Mouse (Mus musculus) heart, postnatal 10 days (tissue): Measurements from ENCODE around the gene Fam196a. TPM values are rescaled to one million over a fixed set of nuclear protein-coding genes. Genes with fewer than 3 reads are reported as not detected.

ENCODE experiments used
- DNase-seq, 2 experiments: peaks; one replicate each; pipeline ENCODE4 v3.0.0; 2021
- intact Hi-C: fragments of 180-260 bp; cut with DNase I; formaldehyde crosslinking; loops from one replicate; pipeline ENCODE4 v1.15.1; 2025
- total RNA-seq, 2 experiments: library from RNA; stranded (reverse); gene quantifications; 2 replicates each; pipeline ENCODE4 v1.2.3; 2021

Fam196a gene
- not detected for total RNA-seq

DNA sequence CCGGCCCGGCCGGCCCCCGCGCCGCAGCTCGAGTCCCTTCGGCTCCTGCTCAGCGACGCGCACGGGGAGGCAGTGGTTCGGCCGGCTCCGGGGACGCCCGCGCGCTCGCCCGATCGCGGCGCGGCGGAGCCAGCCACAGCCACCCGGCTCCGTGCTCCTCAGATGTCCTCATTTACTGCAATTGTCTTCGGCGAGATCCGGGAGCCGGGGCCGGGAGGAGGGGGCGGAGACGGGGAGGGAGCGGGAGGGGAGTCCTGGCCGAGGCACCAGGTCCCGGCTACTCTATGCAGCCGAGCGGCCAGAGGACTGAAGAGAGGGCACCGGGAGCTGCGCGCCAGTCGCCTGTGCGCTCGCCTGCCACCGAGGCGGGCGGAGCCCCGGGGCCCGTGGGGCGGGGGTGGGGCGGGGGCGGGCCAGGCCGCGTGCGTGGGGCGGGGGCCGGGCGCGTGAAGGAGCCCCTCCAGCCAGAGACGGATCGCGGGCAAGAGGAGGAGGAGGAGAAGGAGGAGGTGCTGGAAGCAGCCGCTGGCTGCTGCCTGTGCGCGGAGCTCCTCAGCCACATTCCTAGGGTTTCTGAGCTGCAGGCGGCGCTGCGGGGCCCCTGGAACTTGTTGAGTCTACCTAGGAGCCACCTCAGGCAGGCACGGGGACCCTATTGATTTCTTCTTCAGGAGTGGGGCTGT, at the start of gene Fam196a:
Gene Fam196a (minus strand): TSS at position 504 of the 683 bp plus-strand sequence.
- intact Hi-C loops = no loop called here
- peak; percentile 43 to 49 for DNase-seq

DNA sequence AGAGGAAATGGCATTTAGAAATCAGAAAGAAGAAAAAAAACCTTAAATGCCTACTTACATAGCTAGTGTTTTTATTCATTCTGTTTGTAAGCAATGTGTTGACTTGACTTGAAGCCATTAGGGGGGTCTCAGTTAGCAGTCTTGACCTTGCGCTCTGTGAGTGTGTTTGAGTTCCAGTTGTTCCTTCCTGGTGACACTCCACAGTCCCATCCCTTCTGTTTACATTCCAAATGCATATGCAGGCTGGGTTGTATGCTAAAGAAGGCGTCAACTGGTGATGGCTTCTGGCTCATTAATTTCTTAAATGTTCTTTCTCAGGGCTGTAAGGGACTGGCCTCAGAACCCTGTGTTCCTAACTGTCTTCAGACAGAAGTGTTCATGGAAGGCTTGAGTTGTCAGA, 23.4 kb upstream of the Fam196a start:
- intact Hi-C loops = no loop called here
- DNase-seq = no peak

DNA sequence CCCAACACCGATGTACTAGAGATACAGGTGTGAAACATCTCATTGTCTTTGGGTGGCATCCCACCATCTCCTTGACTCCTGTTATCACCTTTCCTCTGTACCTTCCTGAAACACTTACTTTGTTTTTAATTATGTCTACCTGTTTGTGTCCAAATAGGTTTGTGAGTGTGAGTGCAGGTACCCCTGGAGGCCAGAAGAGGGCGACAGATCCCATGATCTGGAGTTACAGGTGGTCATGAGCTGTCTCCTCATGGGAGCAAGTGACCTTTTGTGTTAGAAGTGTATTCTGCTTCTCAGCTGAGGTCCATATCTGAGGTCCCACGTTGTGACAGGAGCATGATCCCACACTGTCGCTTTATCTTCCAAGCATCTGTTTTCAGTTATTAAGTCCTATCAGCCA, 22.6 kb upstream of the Fam196a start:
- no peak for DNase-seq
- intact Hi-C loops = no loop called here

DNA sequence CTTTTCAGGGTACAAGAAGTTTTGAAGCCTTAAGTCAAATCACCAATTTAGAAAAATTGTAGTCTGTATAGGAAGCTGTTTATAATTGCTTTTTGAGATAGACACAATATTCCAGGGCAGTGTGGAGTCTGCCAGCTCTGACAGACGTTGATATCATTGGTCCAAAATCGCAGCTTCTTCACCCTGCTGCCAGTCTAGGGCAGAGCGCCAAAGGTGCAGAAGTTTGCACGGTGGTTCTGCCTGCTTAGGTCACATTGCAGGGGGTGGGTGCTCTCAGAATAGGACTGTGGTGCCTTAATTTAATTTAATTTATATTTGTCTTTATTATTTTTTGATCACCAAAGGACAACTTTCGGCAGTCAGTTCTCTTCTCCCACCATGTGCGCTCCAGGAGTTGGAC, 20.9 kb upstream of the Fam196a start:
- DNase-seq = no peak
- intact Hi-C loops = no loop called here

DNA sequence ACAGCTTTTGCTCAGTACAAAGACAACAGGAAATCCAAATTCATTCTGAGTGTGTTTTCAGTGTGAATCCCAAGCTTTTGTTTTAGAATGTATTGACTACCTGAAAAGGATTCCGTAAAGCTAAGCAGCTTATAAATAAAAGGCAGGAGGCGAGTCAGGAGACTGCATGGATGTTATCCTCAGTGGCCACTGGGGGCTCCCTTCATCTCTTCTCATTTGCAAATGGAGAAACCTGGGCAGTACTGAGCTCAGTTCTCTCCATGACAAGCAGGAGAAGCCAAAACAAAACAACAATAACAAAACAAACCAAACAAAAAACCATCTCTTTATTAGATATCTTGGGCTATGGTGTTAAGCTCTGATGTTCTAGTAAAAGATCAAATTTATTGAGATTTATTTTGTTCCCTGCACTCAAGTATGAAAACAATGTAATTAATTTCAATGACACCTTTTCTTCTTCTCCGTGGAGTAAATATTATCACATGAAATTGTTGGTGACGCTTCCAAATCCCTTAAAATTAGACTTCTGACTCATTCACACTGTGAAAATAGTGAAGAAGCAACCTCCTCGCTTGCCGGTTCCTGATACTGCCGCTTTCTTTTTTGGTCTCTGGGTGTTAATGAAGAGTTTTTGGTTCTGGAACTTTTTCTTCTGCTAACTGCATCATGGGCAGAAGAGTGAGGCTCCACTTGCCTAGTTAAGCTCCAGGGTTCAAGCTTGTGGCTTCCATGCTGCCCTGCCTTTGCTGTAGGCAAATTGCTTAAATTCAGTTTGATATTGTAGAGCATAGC, 7.9 kb upstream of the Fam196a start:
- no peak for DNase-seq
- intact Hi-C loops = no loop called here

DNA sequence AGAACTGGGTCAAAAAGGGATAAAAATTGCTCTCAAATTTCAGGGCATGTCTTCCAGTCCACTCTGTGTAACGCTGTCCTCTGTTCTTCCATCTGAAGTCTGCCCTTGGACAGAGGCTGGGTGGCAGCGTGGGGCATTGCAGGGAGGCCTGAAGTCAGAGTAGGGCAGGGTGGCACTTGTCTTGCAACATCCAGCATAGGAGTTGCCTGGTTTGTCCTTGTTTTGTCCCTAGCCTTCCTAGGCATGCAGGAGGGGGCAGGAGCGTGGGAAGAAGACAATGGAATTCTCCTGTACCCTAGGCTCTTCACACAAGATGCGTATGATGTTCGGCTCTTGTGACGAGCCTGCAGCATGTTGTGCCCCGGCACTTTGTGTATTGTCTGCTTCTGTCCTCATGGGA, 5.5 kb upstream of the Fam196a start:
- intact Hi-C loops = no loop called here
- DNase-seq = no peak

DNA sequence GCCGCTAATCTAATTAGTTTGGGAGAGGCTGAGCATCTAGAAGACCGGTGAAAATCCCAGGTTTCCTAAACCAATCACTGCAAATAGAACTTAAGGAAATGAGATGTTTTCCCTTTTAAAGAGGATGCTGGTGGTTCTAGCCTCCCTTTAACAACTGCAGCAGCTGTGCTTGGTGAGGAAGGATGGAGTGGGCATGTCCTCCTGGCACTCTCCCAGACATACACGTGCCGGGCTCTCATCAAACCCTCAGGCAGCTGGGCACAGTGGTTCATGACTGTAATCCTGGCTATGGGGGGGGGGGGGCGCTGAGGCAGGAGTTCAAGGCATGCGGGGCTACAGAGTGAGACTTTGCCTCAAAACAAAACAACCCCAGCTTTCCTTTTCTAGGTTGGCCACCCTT, 4.8 kb upstream of the Fam196a start:
- intact Hi-C loops = no loop called here
- no peak for DNase-seq

DNA sequence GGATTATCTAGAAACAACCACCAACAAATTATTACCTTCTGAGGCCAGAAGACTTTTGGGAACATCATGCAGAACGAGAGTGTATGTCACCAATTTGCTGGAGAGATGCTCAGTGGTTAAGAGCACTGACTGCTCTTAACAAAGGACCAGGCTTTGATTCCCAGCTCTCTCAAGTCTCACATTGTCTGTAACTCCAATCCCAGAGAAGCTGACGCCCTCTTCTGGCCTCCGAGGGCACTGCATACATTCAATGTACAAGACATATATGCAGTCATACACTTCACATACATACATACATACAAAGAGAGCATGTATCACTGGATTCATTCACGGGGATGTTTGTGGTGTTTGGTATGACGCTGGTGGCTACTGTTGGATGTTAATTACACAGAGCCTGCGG, 3.7 kb upstream of the Fam196a start:
- intact Hi-C loops = no loop called here

DNA sequence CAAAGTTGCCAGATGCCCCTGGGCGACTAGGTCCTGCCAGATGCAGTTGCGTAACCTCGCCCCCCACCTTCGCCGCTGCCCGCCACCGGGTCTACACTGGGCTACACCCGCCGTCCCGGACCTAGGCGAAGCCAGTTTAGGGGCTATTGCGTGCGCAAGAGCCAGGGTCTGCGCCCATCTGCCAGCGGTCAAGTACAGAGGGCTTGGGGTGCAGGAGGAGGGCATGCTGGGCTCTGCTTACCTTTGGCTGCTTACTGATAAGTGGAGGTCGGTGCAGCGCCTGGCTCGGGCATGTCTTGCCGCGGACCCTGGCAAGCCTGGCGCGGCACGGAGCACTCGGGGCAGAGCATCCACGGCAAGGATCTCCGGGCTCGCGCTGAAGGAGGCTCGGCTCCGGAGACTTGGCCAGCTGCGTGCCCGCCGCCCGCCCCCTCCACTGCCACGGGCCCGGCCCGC, 731 bp downstream of the Fam196a start:
- DNase-seq = peak; percentile 8 to 10
- intact Hi-C loops = no loop called here

More for the DNA sequence above, 3.7 kb upstream of the Fam196a start:
- DNase-seq = no peak

DNA sequence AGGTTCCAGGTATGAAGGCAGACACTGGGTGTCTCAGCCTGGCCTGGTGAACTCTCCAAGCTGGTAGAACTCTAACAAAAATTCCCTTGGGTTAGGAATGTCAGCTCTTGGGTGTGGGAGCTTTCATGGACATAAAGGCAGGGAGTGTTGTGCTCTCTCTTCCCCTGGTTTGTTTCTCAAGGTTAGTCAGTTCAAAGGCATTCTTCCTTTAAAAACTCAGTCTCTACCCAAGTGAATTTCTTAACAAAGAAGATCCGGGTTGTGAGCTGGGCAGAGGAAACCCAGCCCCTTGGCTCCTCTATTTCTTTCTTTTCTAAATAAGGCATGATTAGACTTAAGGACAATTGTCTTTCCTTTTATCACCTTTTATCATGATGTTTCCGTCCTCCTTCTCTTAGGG, 6.3 kb downstream of the Fam196a start:
- intact Hi-C loops = no loop called here
- no peak for DNase-seq

DNA sequence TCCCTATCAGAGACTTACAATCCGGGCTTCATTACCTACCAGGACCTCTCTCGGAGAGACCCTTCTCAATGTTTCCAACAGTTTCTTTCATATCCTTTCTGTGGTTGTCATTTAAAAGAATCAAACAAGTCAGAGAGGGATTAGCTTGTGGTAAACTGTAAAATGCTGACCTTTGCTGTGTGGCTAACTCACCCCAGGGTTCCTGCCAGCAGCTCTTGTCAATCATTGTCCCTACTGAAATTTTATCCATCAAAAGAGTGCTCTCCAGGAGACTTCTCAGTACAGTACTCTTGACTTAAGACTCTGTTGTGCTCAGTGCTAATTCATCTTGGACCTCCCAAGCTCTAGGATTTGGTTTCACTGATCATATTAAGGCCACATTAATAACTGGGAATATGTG, 36.2 kb downstream of the Fam196a start:
- no peak for DNase-seq
- intact Hi-C loops = no loop called here

DNA sequence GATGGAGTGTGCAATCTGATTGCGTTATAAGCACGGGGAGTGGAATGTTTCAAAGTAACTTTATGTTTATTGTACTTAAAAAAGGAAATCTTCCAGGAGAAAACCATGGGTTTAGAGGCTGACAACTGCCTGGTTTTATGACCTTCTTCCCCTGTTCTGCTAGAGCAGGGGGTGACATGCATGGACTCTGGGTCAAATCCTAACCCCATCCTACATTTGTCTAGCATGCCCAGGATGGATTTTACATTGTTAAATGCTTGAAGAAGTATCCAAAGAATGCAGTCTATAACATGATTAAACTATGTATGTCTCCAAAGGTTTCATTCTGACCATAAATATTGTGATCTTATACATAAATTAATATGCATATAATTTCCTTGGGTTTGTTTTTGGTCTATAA, 38.8 kb downstream of the Fam196a start:
- intact Hi-C loops = no loop called here
- no peak for DNase-seq

DNA sequence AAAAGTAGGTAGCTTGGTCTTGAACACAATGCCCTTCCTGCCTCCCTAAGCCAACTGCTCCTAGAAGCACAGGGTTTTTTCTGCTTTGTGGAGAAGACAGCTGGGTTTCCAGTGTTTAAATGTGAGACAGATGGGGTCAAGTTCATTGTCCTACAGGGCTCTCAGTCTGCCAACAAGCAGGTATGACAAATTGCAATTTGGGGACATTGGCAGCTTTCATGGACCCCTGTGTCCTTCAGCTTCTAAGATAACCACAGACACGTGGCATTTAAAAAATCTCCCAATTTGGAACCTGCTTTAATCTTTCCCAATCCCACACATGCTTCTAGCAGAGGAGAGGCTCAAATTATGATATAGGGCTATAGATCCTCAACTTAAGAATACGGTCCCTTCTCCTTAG, 43.6 kb downstream of the Fam196a start:
- intact Hi-C loops = no loop called here
- DNase-seq = no peak

DNA sequence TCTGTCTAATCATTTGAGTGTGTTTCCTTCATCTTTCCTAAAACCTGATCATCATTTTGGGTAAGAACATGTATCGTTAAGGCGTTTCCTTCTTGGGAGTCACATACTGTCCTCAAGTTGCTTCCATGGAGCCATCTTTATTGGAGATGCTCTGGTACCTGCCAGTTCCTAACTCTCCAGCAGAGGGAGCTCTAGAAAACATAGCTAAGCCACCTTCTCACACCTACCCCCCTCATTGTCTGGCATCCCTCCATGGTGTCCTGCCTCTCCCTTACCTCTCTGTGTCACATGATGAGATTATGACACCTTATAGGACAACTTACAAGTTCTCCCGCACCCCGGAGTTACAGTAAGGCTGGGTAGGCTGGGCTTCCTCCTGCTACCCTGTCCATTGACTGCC, 45.3 kb downstream of the Fam196a start:
- intact Hi-C loops = no loop called here
- peak in 1 of 2 experiments; percentile 12 for DNase-seq

DNA sequence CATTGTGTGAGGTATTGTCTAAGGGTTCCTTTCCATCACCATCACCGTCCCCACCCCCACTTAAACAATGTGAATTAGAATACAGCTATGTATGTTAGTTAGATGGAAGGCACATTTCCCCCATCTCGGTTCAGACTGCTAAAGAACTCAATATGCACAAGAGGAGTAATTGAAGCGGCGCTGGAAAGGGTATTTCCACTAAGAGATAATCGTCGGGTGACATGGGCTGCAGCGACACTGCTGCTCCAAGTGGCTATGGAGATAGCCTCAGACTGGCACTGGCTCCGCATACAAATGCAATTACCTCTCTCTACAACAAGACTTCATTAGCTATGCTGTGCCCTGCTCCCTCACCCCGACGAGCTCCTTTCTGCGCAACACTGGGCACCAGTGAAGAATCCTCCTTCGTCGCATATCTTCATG, 45.8 kb downstream of the Fam196a start:
- DNase-seq = no peak
- intact Hi-C loops = no loop called here

DNA sequence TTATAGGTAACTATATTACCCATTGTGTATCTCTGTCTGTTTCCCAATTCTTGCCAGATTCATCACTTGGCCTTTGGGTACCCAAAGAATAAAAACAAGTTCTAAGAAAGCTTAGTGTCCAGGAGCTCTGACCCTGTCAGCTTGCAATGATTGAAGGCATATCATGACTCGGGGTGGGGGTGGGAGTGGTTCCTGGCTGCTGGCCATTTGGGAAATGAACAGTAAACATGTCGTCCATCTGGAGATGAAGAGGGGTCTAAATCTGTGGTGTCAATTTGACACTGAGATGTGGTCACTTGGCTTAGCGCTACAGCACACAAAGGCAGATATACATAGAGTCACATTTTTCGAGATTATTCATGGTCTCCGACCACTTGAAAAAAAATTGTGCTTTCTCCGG, 54.7 kb downstream of the Fam196a start:
- intact Hi-C loops = no loop called here
- DNase-seq = no peak

DNA sequence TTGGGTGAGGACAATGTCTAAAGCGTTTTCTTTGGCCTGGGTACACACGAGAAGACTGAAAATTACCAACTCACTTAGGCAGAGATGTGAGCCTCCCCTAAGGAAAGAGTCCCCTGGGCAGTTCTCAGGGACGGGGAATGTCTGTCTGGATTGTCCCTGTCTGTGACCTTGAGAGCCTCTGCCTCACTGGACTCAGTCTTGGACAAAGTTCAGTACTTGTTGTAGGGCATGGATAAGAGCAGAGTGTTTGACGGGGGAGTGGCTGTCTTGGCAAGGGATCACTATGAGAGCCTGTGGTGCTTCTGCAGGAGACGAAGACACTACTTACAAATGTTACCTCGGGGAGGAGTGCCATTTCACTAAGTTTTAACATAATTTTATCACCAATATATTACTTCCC, 57.8 kb downstream of the Fam196a start:
- intact Hi-C loops = loop anchor here (2.0 kb wide), 1 partner anchor 16 kb away; no protein-coding TSS in a partner anchor
- DNase-seq = peak; percentile 20 to 44

DNA sequence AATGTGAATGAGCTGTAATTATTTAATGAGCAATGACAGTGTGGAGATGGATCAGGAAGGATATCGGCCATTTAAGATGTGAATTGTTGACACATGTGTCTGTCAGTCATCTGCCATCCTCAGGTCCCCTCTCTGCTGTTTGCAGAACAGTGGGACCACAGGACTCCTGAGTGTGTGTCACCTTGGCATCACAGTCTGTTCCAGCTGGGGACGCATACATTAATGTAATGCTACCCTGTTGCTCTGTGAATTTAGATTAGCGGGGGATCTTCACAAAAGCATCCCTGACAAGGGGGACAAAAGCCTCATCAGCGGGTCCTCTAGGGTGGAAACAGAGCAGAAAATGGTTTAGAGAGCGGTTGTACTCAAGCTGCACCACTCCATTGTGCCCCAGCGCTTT, 59.2 kb downstream of the Fam196a start:
- intact Hi-C loops = no loop called here
- no peak for DNase-seq

DNA sequence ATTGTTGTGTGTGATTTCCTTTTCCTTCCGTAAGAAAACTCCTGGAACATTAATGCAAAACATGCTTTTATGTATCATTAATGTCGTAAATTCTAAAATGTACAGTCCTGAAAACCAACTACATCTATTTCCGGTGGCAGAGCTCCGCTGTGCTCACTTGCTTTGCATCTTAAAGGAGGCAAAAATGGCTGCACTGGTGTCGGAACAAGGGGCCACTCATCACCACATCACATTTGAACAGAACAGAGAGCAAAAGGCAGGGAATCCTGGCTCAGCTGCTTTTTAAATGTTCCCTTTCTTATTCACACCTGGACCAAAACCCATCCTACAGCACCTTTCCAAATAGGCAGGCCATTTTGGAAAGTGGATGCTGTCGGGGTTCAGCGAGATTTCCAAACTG, 65.2 kb downstream of the Fam196a start:
- DNase-seq = no peak
- intact Hi-C loops = no loop called here

DNA sequence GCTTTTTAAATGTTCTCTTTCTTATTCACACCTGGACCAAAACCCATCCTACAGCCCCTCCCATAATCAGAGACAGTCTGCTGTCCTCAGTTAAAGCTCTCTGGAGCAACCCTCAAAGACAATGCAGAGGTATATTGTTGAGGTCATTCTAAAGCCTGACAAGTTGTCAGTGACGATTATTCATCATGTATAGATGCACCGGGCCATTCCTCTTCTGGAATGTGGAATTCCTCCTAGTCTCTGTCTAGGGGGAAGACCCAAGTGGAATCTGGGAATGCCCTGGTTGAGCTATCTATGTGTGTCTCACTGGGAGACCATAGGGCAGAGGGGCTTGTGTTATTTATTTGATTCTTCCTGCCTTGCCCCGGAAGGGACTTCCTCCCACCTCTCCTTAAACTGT, 65.7 kb downstream of the Fam196a start:
- no peak for DNase-seq
- intact Hi-C loops = no loop called here

DNA sequence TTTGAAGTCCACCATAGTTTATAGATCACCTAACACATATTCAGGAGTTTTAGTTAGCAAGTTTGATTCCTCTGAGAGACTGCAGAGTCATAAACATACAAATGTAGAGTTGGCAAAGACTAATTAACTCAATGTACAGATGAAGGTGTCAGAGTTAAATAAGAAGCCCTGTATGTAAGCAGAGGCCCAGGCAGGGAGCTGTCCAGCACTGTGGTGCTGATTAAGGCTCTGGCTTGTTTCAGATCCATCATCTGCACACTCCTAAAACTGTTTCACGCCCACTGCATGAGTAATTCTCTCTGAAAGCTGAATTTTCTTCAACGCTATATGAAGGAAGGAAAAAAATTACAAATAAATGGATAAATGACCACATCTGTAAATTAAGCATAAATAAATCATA, 74.1 kb downstream of the Fam196a start:
- intact Hi-C loops = loop anchor here (2.0 kb wide), 1 partner anchor 17 kb away; no protein-coding TSS in a partner anchor
- peak; percentile 55 to 67 for DNase-seq

DNA sequence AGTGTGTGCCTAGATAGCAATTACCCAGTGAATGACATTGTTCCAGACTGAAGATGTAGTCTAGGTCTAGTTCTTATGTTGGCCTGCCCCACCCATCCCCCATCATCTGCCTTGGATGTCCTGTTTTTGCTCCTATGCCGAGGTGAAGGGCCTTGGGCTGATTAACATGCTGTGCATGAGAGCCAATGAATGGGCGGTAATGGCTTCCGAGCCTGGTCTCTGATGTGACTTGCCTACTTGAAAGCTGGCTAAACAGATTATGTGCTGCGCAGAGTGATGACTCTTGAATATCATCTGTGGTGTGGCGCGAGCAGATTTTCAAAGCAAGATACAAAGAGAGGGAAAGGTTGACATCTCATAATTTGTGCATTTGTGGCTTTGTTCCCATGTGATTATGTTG, 76.2 kb downstream of the Fam196a start:
- no peak for DNase-seq
- intact Hi-C loops = no loop called here
